Mouse (Mus musculus): Measurements from ENCODE around the gene Pcnx2. TPM values are rescaled to one million over a fixed set of nuclear protein-coding genes. Genes with fewer than 3 reads are reported as not detected.

Pcnx2 gene
- polyA plus RNA-seq (2012; fragmentation: generic; extraction: Trizol), result not detected

GRCm38 (mm10) chr8:125897868-125898788 is at the start of gene Pcnx2:
Pcnx2 (minus strand) TSS chr8:125898317.

GRCm38 (mm10) chr8:125910365-125911228 is 12.5 kb upstream of the Pcnx2 start, which contains the start of gene Map3k21:
Map3k21 (plus strand) TSS chr8:125910450.

GRCm38 (mm10) chr8:125729746-125730145 is 168.4 kb downstream of the Pcnx2 start, which contains the start of gene Ntpcr:
Ntpcr (plus strand) TSS chr8:125729963.

Other genes with a start within 250 kb of the Pcnx2 start
- not detected for gene Map10, start 228.5 kb downstream of the Pcnx2 start, polyA plus RNA-seq (2012; fragmentation: generic; extraction: Trizol)
- 10 to 100 TPM in 1 of 2 experiments, 1 to 10 TPM in 1; 5.7 to 19.6 TPM for gene Ntpcr, start 168.4 kb downstream of the Pcnx2 start, polyA plus RNA-seq (2012; fragmentation: generic; extraction: Trizol)
- not detected for gene Map3k21, start 12.1 kb upstream of the Pcnx2 start, polyA plus RNA-seq (2012; fragmentation: generic; extraction: Trizol)
- not detected for gene Kcnk1, start 96.9 kb upstream of the Pcnx2 start, polyA plus RNA-seq (2012; fragmentation: generic; extraction: Trizol)